Mouse (Mus musculus): ENCODE results near the gene Acot13.
"Not testable (repeated sequence)": the region's sequence is repeated elsewhere in the genome, so short reads cannot be mapped to it uniquely, and the experiment has no call there.

The Acot13 gene

GRCm38 (mm10) chr13:24786014-24786490, 45.3 kb downstream of the Acot13 start:
- peak; percentile 14 for DNase-seq (ENCODE audit: low read depth, low spot score)

DNA sequence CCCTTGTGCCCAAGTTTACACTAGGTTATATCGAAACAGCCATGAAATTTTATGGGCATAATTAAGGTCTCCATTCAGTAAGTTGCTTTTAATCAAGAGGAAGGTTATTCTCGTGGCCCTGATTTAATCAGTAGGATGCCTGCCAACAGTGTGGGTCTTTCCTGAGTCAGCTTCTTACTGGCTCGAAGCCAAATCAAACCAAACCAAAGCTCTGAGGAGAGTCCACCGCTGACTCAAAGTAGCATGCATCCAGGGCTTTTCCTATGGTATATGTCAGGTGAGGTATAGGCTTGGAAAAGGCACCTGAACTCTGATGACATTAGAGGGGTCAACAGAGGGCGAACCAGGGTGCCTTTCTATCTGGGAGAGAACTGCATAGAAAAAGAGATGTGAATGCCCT, 49.4 kb downstream of the Acot13 start:
- DNase-seq (ENCODE audit: low read depth, low spot score), result no peak

GRCm38 (mm10) chr13:24778706-24779380, 52.5 kb downstream of the Acot13 start:
- no peak for DNase-seq (ENCODE audit: low read depth, low spot score)

DNA sequence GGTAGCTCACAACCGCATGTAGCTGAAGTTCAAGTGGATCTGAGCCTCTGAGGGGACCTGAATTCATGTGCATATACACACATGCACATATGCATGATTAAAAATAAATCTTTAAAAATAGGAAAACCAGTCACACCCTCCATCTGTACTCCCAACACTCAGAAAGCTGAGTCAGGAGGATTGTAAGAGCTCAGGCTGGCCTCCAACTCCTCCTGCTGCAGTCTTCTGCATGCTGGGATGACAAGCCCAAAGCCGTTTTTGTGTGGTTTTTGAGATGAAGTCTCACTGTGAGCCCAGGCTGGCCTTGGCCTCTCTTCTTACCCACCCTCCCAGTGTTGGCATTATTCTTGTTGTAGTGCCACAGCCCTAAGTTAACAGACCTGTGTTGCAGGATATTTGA, 53.3 kb downstream of the Acot13 start:
- DNase-seq (ENCODE audit: low read depth, low spot score), result no peak

DNA sequence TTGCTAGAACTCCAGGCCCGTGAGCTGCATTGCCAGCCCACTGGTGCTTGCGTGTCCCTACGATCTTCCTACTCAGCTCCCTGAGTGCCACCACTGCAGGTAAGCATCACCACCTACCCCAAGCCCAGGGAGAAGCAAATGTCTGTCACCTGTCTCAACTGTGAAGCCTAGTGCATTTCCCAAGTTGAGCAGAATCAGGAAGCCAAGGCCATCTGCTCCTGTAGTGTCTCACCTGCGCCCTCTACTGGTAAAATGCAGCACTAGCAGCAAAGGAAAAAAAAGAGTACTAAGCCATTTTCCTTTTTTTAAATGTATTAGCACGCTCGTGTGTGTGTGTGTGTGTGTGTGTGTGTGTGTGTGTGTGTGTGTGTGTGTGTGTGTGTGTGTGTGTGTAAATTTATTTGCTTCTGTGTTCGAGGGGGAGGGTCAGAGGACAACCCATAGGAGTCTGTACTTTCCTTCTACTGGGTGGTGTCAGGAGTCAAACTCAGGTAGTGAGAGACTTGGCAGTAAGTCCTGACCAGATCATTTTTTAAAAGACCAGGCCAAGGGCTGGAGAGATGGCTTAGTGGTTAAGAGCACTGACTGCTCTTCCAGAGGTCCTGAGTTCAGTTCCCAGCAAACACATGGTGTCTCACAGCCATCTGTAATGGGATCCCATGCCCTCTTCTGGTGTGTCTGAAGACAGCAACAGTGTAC, 55.0 kb downstream of the Acot13 start:
- DNase-seq (ENCODE audit: low read depth, low spot score), result peak; percentile 63

GRCm38 (mm10) chr13:24771482-24771881, 59.9 kb downstream of the Acot13 start:
- DNase-seq (ENCODE audit: low read depth, low spot score), result not testable (repeated sequence)

All from retina, postnatal 7 days (tissue).